Mouse (Mus musculus) liver, embryonic 11.5 days (tissue): ENCODE measurements at regions not wholly inside any gene's neighbourhood (a gene's known extent, or its start where the extent isn't known, plus 50 kb on each side); places are given as distances from the start of the nearest gene placed in this dataset.

Source experiments
- ATAC-seq: fragments of 200-750 bp; cut with Nextera tagmentation; replicated peaks from 2 replicates; pipeline ENCODE4 v1.8.0; 2017; ENCODE audit warnings: moderate number of reproducible peaks, mild to moderate bottlenecking, moderate TSS enrichment, moderate library complexity; ENCODE audit not compliant: low FRiP score
- DNase-seq: peaks from one replicate; pipeline ENCODE4 v3.0.0-alpha.2; 2017; ENCODE audit warnings: low spot score
- H3K27ac ChIP-seq: fragments of 300-500 bp; sonication (generic); 2 replicates; pipeline ENCODE4 v1.5.1; 2014; ENCODE audit warnings: mild to moderate bottlenecking, low read depth, low read length, control low read depth
- H3K27me3 ChIP-seq: fragments of 300-500 bp; sonication (generic); replicated peaks from 2 replicates; pipeline ENCODE4 v1.6.1; 2014; ENCODE audit warnings: low read length, mixed read lengths; ENCODE audit not compliant: control insufficient read depth, insufficient read depth
- H3K36me3 ChIP-seq: fragments of 300-500 bp; sonication (generic); 2 replicates; pipeline ENCODE4 v1.6.1; 2014; ENCODE audit warnings: mild to moderate bottlenecking, low read length, moderate library complexity, mixed read lengths; ENCODE audit not compliant: control insufficient read depth, insufficient read depth
- H3K4me1 ChIP-seq: fragments of 300-500 bp; sonication (generic); replicated peaks from 2 replicates; pipeline ENCODE4 v1.6.1; 2014; ENCODE audit warnings: low read length, mixed read lengths; ENCODE audit not compliant: control insufficient read depth, insufficient read depth
- H3K4me2 ChIP-seq: fragments of 300-500 bp; sonication (generic); 2 replicates; pipeline ENCODE4 v1.6.1; 2014; ENCODE audit warnings: mild to moderate bottlenecking, control low read depth, moderate library complexity
- H3K4me3 ChIP-seq: fragments of 300-500 bp; sonication (generic); 2 replicates; pipeline ENCODE4 v1.5.1; 2014; ENCODE audit warnings: low read depth, low read length, control low read depth
- H3K9ac ChIP-seq: fragments of 300-500 bp; sonication (generic); 2 replicates; pipeline ENCODE4 v1.6.1; 2014; ENCODE audit warnings: low read depth, low read length, control low read depth
- H3K9me3 ChIP-seq: fragments of 300-500 bp; sonication (generic); 2 replicates; pipeline ENCODE4 v1.6.1; 2016; ENCODE audit warnings: low read length, inconsistent platforms, mixed read lengths; ENCODE audit not compliant: control insufficient read depth
- WGBS: fragments of 180-500 bp; shearing (Covaris S2); extraction: QIAGEN DNeasy Blood & Tissue Kit; methylation state at CpG from one replicate; pipeline ENCODE4 v1.1.7; 2014; 5-methylcytosine and 5-hydroxymethylcytosine counted together

- Histone ChIP-seq H3K36me3 (no peaks in the 10 kb centered on the region), H3K4me2 (no peak overlapping the region), H3K9me3 (no peaks in the 10 kb centered on the region), H3K4me1 (no peaks in the 10 kb centered on the region), H3K27ac (no peak overlapping the region), H3K27me3 (no peaks in the 10 kb centered on the region), H3K4me3 (no peak overlapping the region), H3K9ac (no peak overlapping the region)
- DNase-seq (no peak), ATAC-seq (no peak)
- WGBS, result 73% methylated on average over 6 of the region's 6 CpGs
These were observed 76.8 kb upstream of the Akap6 start for GRCm38 (mm10) chr12:52622398-52622797.

- Histone ChIP-seq H3K4me2 (no peak overlapping the region), H3K4me1 (no peaks in the 10 kb centered on the region), H3K27me3 (no peaks in the 10 kb centered on the region), H3K4me3 (no peak overlapping the region), H3K36me3 (no peaks in the 10 kb centered on the region), H3K9ac (no peak overlapping the region), H3K27ac (no peak overlapping the region), H3K9me3 (no peaks in the 10 kb centered on the region)
- ATAC-seq (no peak), DNase-seq (no peak)
- 70% methylated on average over 10 of the region's 10 CpGs for WGBS
These were observed 75.6 kb upstream of the Akap6 start for GRCm38 (mm10) chr12:52623416-52624108.

DNA sequence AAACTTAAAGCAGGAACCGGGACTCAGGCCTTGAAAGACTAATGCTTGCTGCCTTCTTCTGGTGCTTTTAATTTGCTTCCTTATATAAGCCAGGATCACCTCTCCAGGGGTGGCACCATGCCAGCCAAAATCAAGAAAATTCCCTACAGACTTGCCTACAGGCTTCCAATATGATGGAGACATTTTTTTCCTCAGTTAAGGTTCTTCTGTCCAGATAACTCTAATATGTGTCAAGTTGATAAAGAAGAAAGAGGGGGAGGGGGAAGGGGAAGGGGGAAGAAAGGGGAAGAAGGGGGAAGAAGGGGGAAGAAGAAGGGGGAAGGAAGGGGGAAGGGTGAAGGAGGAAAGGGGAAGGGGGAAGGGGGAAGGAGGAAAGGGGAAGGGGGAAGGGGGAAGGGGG, 74.3 kb upstream of the Akap6 start:
- Histone ChIP-seq H3K4me3 (no peak overlapping the region), H3K9me3 (no peaks in the 10 kb centered on the region), H3K4me1 (no peaks in the 10 kb centered on the region), H3K4me2 (no peak overlapping the region), H3K27me3 (no peaks in the 10 kb centered on the region), H3K27ac (no peak overlapping the region), H3K9ac (no peak overlapping the region), H3K36me3 (no peaks in the 10 kb centered on the region)
- DNase-seq, result no peak
- 68% methylated on average over 1 of the region's 1 CpGs for WGBS
- ATAC-seq, result no peak

DNA sequence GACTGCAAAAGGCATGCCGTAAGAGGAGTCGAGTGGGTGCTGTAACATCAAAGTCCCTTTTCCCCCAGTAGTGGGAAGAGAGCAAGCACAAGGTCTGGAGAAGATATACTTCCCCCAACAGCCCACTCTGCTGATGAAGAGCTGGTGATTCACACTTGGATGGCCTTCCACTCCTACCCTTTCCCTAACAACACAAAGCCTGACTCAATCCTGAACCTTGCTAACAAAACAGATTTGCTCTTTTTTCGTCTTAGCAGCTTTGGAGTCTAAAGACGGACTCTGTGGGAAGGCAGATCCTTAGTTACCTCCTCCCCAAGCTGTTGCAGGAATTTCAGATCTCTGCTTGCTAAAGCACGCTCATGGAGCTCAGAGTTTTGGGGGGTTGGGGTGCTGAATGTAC, 70.4 kb upstream of the Akap6 start:
- Histone ChIP-seq H3K9me3 (no peaks in the 10 kb centered on the region), H3K4me3 (no peak overlapping the region), H3K27ac (no peak overlapping the region), H3K27me3 (no peaks in the 10 kb centered on the region), H3K4me1 (no peaks in the 10 kb centered on the region), H3K9ac (no peak overlapping the region), H3K4me2 (no peak overlapping the region), H3K36me3 (no peaks in the 10 kb centered on the region)
- WGBS, result 68% methylated on average over 5 of the region's 5 CpGs
- DNase-seq (no peak), ATAC-seq (no peak)

DNA sequence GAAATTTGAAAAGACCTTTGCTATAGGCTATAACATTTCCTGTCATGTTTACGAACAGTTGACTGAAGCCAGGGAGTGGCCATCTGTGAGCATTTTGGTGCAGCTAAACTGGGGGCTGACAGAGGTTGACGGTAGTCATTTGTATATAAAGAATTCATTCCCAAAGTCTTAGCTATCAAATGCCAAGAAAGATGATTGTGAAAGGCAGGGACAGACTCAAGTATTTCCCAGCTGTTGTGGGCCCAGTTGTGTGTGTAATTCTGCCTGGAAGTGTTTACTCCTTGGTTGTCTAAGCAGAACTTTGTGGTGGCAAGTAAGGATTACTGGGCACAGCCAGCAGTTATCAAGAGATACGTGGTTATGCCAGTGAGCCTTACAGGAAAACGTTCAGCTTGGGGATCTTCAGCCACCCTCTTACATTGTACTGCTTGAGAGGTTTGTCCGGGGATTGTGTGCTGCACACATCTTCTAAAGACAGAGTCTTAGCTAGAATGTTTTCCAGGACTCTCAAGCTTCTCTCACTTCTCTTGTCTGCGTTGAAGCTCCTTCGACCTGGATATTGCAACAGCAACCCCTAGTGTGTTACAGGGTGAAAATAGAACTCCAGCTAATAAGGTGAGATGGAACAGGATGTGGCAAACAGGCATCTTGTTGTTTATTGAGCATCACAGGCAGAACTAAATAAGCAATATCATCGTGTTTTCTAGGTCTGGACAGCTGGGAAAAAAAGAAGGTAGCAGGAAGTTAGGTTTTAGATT, 63.9 kb upstream of the Akap6 start:
- peaks cover 7% of the 10 kb centered on the region; the same call in 1 of the 2 replicates for H3K4me1 ChIP-seq
- no peak for ATAC-seq
- H3K27ac ChIP-seq, result no peak overlapping the region
- no peak overlapping the region for H3K4me3 ChIP-seq
- H3K9ac ChIP-seq, result no peak overlapping the region
- no peaks in the 10 kb centered on the region for H3K27me3 ChIP-seq
- DNase-seq, result no peak
- no peak overlapping the region for H3K4me2 ChIP-seq
- no peaks in the 10 kb centered on the region for H3K9me3 ChIP-seq
- no peaks in the 10 kb centered on the region for H3K36me3 ChIP-seq
- 57% methylated on average over 8 of the region's 8 CpGs for WGBS

DNA sequence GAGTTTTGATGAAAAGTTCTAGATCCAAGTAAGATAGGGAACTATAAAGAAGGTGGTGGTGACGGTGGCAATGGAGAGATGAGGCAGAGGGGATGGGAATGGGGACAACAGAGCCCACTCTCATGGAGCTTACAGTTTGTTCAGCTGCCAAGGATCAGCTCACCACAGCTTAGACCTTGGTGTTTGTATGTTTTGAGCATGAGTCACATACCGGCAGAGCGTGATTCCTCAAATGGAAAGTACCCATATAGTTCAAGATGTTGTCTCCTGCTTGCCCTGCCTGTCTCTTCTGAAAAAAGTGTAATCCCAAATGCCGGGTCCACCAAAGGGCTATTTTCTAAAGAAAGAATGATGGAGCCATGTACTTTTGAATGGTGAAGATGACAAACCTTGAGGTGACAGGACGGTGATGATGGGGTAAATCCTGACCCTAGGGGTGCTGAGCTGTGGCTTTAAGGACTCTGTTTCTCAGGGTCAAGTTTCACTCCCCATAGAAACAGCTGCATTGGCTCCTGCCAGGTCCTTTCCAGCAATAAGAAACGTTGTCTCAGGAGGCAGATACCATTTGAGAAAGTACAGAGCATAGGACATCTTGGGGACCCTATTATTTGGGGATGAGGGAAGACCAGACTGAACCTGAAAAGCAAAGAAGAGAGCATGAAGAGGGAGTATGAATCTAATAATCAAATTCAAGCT, 62.8 kb upstream of the Akap6 start:
- DNase-seq, result no peak
- WGBS, result 73% methylated on average over 6 of the region's 6 CpGs
- H3K4me1 ChIP-seq, result peaks cover 7% of the 10 kb centered on the region; the same call in 1 of the 2 replicates
- no peaks in the 10 kb centered on the region for H3K36me3 ChIP-seq
- no peaks in the 10 kb centered on the region for H3K27me3 ChIP-seq
- H3K4me2 ChIP-seq, result no peak overlapping the region
- H3K9me3 ChIP-seq, result no peaks in the 10 kb centered on the region
- no peak overlapping the region for H3K27ac ChIP-seq
- H3K4me3 ChIP-seq, result no peak overlapping the region
- ATAC-seq, result no peak
- no peak overlapping the region for H3K9ac ChIP-seq

DNA sequence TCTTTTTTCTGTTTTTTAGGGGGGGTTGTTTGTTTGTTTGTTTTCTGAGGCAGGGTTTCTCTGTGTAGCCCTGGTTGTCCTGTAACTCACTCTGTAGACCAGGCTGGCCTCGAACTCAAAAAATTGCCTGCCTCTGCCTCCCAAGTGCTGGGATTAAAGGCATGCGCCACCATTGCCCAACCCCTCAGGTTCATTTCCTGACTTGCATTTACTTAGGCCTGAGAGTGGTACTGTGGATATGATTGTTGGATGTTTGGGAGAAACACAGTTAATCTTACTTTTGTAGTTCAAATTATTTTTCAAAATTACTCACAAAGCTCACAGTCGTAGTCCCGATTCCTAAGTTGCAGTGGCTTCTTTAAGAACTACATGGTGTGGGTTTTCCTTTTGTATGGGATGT, 62.3 kb upstream of the Akap6 start:
- ATAC-seq (no peak), DNase-seq (no peak)
- Histone ChIP-seq H3K9me3 (no peaks in the 10 kb centered on the region), H3K4me3 (no peak overlapping the region), H3K9ac (no peak overlapping the region), H3K36me3 (no peaks in the 10 kb centered on the region), H3K4me2 (no peak overlapping the region), H3K4me1 (peaks cover 7% of the 10 kb centered on the region; the same call in 1 of the 2 replicates), H3K27me3 (no peaks in the 10 kb centered on the region), H3K27ac (no peak overlapping the region)
- 89% methylated on average over 4 of the region's 4 CpGs for WGBS

- Histone ChIP-seq H3K36me3 (no peaks in the 10 kb centered on the region), H3K9ac (no peak overlapping the region), H3K4me2 (no peak overlapping the region), H3K27ac (no peak overlapping the region), H3K4me3 (no peak overlapping the region), H3K9me3 (no peaks in the 10 kb centered on the region), H3K27me3 (no peaks in the 10 kb centered on the region), H3K4me1 (peaks cover 7% of the 10 kb centered on the region; the same call in 1 of the 2 replicates)
- WGBS, result 57% methylated on average over 14 of the region's 14 CpGs
- 0 out of 2 replicates have a peak, but pooled peaks have one; percentile 18 for ATAC-seq
- no peak for DNase-seq
These were observed 61.5 kb upstream of the Akap6 start for GRCm38 (mm10) chr12:52637506-52638249.
